In genomic region chr6:148515105-148515504, GRCm38 (mm10) we compare ENCODE assay signal across 11 mouse cellular contexts.
"Had no signal": no experiment of that assay in that cellular context is flagged by ENCODE, and none has a peak within 500 bp of the region (broad histone marks: within the 10 kb centered on the region; RNA-seq: fewer than 3 reads in every experiment).

No protein-coding gene starts in this region.

- H3K9me3 ChIP-seq: intestine, embryonic 15.5 days; kidney, embryonic 15.5 days; limb, embryonic 10.5 days had no signal

- H3K9ac ChIP-seq: intestine, embryonic 15.5 days; kidney, embryonic 15.5 days had no signal

- ATAC-seq: intestine, embryonic 15.5 days; lung, postnatal 0 days had no signal

- H3K36me3 ChIP-seq: intestine, embryonic 15.5 days; kidney, embryonic 15.5 days; limb, embryonic 10.5 days had no signal

- H3K27ac ChIP-seq: intestine, embryonic 15.5 days; kidney, embryonic 15.5 days; left cerebral cortex, adult 2 months; limb, embryonic 10.5 days; stomach, postnatal 0 days had no signal

- H3K4me1 ChIP-seq: kidney, embryonic 15.5 days had no signal

- H3K4me2 ChIP-seq: intestine, embryonic 15.5 days; kidney, embryonic 15.5 days had no signal

- H3K27me3 ChIP-seq: intestine, embryonic 15.5 days; kidney, embryonic 15.5 days had no signal

- H3K4me3 ChIP-seq: intestine, embryonic 15.5 days; kidney, embryonic 15.5 days; left cerebral cortex, adult 2 months; limb, embryonic 10.5 days had no signal

- DNase-seq: kidney, adult 18-20 months; kidney, postnatal 14 days; lung, adult 2 months; lung, postnatal 36 days; thymus, postnatal 14 days had no signal
